Mouse (Mus musculus) brain, embryonic 18.5 days (tissue): ENCODE results near the gene Coa3.

Source experiments
- DNase-seq: peaks from one replicate; pipeline ENCODE4 v3.0.0-alpha.2; 2012; ENCODE audit warnings: low read depth, low spot score

The Coa3 gene

GRCm38 (mm10) chr11:101282896-101283295 lies 4.0 kb upstream of the Coa3 start:
- no peak for DNase-seq

GRCm38 (mm10) chr11:101280837-101281236 lies 1.9 kb upstream of the Coa3 start:
- DNase-seq, result no peak

GRCm38 (mm10) chr11:101279193-101279569 lies 267 bp upstream of the Coa3 start:
- no peak for DNase-seq

- no peak for DNase-seq
Observed at GRCm38 (mm10) chr11:101277381-101278222, 1.3 kb downstream of the Coa3 start.

GRCm38 (mm10) chr11:101276319-101277070 lies 2.4 kb downstream of the Coa3 start:
- no peak for DNase-seq

GRCm38 (mm10) chr11:101275309-101275708 lies 3.6 kb downstream of the Coa3 start:
- no peak for DNase-seq

- DNase-seq, result no peak
Observed at GRCm38 (mm10) chr11:101272446-101272845, 6.5 kb downstream of the Coa3 start.

GRCm38 (mm10) chr11:101269577-101270116 lies 9.3 kb downstream of the Coa3 start:
- no peak for DNase-seq

GRCm38 (mm10) chr11:101265906-101266305 lies 13.0 kb downstream of the Coa3 start:
- DNase-seq, result no peak

- DNase-seq, result no peak
Observed at GRCm38 (mm10) chr11:101264954-101265471, 13.9 kb downstream of the Coa3 start.

- no peak for DNase-seq
Observed at GRCm38 (mm10) chr11:101263989-101264280, 15.0 kb downstream of the Coa3 start.

GRCm38 (mm10) chr11:101263138-101263988 lies 15.6 kb downstream of the Coa3 start:
- no peak for DNase-seq

- DNase-seq, result no peak
Observed at GRCm38 (mm10) chr11:101262272-101262967, 16.5 kb downstream of the Coa3 start.

- DNase-seq, result no peak
Observed at GRCm38 (mm10) chr11:101260826-101261380, 18.0 kb downstream of the Coa3 start.

GRCm38 (mm10) chr11:101259948-101260825 lies 18.7 kb downstream of the Coa3 start, which contains the start of gene Wnk4:
Wnk4 (plus strand) TSS chr11:101260567.
- no peak for DNase-seq

GRCm38 (mm10) chr11:101259261-101259712 lies 19.6 kb downstream of the Coa3 start:
- DNase-seq, result no peak

- DNase-seq, result no peak
Observed at GRCm38 (mm10) chr11:101255826-101256775, 22.8 kb downstream of the Coa3 start.
